Mouse (Mus musculus): ENCODE results near the gene Crb2. TPM values are rescaled to one million over a fixed set of nuclear protein-coding genes. Genes with fewer than 3 reads are reported as not detected.

The Crb2 gene
- polyA plus RNA-seq, 1 experiment from 2014 or later, result 32.7 TPM

- no peak for DNase-seq (ENCODE audit: low spot score)
- WGBS, result 46% methylated on average over 2 of the region's 2 CpGs
- Histone ChIP-seq H3K4me3 (ENCODE audit: low read depth, low read length) (no peak overlapping the region), H3K4me2 (ENCODE audit: low read depth, low read length, severe bottlenecking) (no peak overlapping the region), H3K36me3 (ENCODE audit: control insufficient read depth, insufficient read depth, low read length) (no peaks in the 10 kb centered on the region), H3K9me3 (ENCODE audit: control insufficient read depth, low read length) (no peaks in the 10 kb centered on the region), H3K27ac (ENCODE audit: low read depth, low read length) (no peak overlapping the region), H3K4me1 (replicated peaks; ENCODE audit: control insufficient read depth, insufficient read depth, low read length) (no peaks in the 10 kb centered on the region; the same call in 1 of the 2 replicates), H3K9ac (ENCODE audit: low read length) (no peak overlapping the region), H3K27me3 (ENCODE audit: control insufficient read depth, insufficient read depth, low read length) (no peaks in the 10 kb centered on the region)
- ATAC-seq (replicated peaks; ENCODE audit: low FRiP score), result no peak
These were observed 28.1 kb upstream of the Crb2 start for GRCm38 (mm10) chr2:37747909-37748308.

GRCm38 (mm10) chr2:37748442-37749066 lies 27.5 kb upstream of the Crb2 start:
- no peak overlapping the region for H3K27ac ChIP-seq (ENCODE audit: low read depth, low read length)

GRCm38 (mm10) chr2:37749323-37749722 lies 26.7 kb upstream of the Crb2 start:
- Histone ChIP-seq H3K4me2 (ENCODE audit: low read depth, low read length, severe bottlenecking) (no peak overlapping the region), H3K9me3 (ENCODE audit: control insufficient read depth, low read length) (no peaks in the 10 kb centered on the region), H3K4me3 (ENCODE audit: low read depth, low read length) (no peak overlapping the region), H3K27ac (ENCODE audit: low read depth, low read length) (no peak overlapping the region), H3K27me3 (ENCODE audit: control insufficient read depth, insufficient read depth, low read length) (no peaks in the 10 kb centered on the region), H3K36me3 (ENCODE audit: control insufficient read depth, insufficient read depth, low read length) (no peaks in the 10 kb centered on the region), H3K9ac (ENCODE audit: low read length) (no peak overlapping the region), H3K4me1 (replicated peaks; ENCODE audit: control insufficient read depth, insufficient read depth, low read length) (no peaks in the 10 kb centered on the region; the same call in 1 of the 2 replicates)
- WGBS, result 87% methylated on average over 6 of the region's 6 CpGs
- ATAC-seq (replicated peaks; ENCODE audit: low FRiP score) (no peak), DNase-seq (ENCODE audit: low spot score) (no peak)

More at GRCm38 (mm10) chr2:37748442-37749066, 27.5 kb upstream of the Crb2 start:
- Histone ChIP-seq H3K27me3 (ENCODE audit: control insufficient read depth, insufficient read depth, low read length) (no peaks in the 10 kb centered on the region), H3K4me1 (replicated peaks; ENCODE audit: control insufficient read depth, insufficient read depth, low read length) (no peaks in the 10 kb centered on the region; the same call in 1 of the 2 replicates), H3K4me2 (ENCODE audit: low read depth, low read length, severe bottlenecking) (no peak overlapping the region), H3K4me3 (ENCODE audit: low read depth, low read length) (no peak overlapping the region), H3K9me3 (ENCODE audit: control insufficient read depth, low read length) (no peaks in the 10 kb centered on the region), H3K9ac (ENCODE audit: low read length) (no peak overlapping the region), H3K36me3 (ENCODE audit: control insufficient read depth, insufficient read depth, low read length) (no peaks in the 10 kb centered on the region)
- no peak for ATAC-seq (replicated peaks; ENCODE audit: low FRiP score)
- WGBS, result 63% methylated on average over 10 of the region's 10 CpGs
- DNase-seq (ENCODE audit: low spot score), result no peak

GRCm38 (mm10) chr2:37751114-37751513 lies 24.9 kb upstream of the Crb2 start:
- Histone ChIP-seq H3K9me3 (ENCODE audit: control insufficient read depth, low read length) (no peaks in the 10 kb centered on the region), H3K4me1 (replicated peaks; ENCODE audit: control insufficient read depth, insufficient read depth, low read length) (no peaks in the 10 kb centered on the region; the same call in 1 of the 2 replicates), H3K9ac (ENCODE audit: low read length) (no peak overlapping the region), H3K27me3 (ENCODE audit: control insufficient read depth, insufficient read depth, low read length) (no peaks in the 10 kb centered on the region), H3K4me2 (ENCODE audit: low read depth, low read length, severe bottlenecking) (no peak overlapping the region), H3K27ac (ENCODE audit: low read depth, low read length) (no peak overlapping the region), H3K36me3 (ENCODE audit: control insufficient read depth, insufficient read depth, low read length) (no peaks in the 10 kb centered on the region), H3K4me3 (ENCODE audit: low read depth, low read length) (no peak overlapping the region)
- ATAC-seq (replicated peaks; ENCODE audit: low FRiP score) (no peak), DNase-seq (ENCODE audit: low spot score) (no peak)
- 97% methylated on average over 1 of the region's 1 CpGs for WGBS

- H3K4me2 ChIP-seq (ENCODE audit: low read depth, low read length, severe bottlenecking), result no peak overlapping the region
- no peak overlapping the region for H3K4me3 ChIP-seq (ENCODE audit: low read depth, low read length)
- H3K27ac ChIP-seq (ENCODE audit: low read depth, low read length), result no peak overlapping the region
- 84% methylated on average over 2 of the region's 2 CpGs for WGBS
- no peaks in the 10 kb centered on the region for H3K36me3 ChIP-seq (ENCODE audit: control insufficient read depth, insufficient read depth, low read length)
- peaks cover 8% of the 10 kb centered on the region; the same call in 1 of the 2 replicates for H3K4me1 ChIP-seq (replicated peaks; ENCODE audit: control insufficient read depth, insufficient read depth, low read length)
- no peak for ATAC-seq (replicated peaks; ENCODE audit: low FRiP score)
- no peak overlapping the region for H3K9ac ChIP-seq (ENCODE audit: low read length)
- H3K9me3 ChIP-seq (ENCODE audit: control insufficient read depth, low read length), result no peaks in the 10 kb centered on the region
- H3K27me3 ChIP-seq (ENCODE audit: control insufficient read depth, insufficient read depth, low read length), result 0 out of 2 replicates have a peak, but pooled peaks cover 2% of the 10 kb centered on the region
- DNase-seq (ENCODE audit: low spot score), result no peak
These were observed 19.7 kb upstream of the Crb2 start for GRCm38 (mm10) chr2:37756220-37756930.

- H3K4me1 ChIP-seq (replicated peaks; ENCODE audit: control insufficient read depth, insufficient read depth, low read length), result peaks cover 8% of the 10 kb centered on the region; the same call in 1 of the 2 replicates
- WGBS, result 97% methylated on average over 5 of the region's 5 CpGs
These were observed 19.0 kb upstream of the Crb2 start for GRCm38 (mm10) chr2:37757016-37757415.

GRCm38 (mm10) chr2:37757784-37758183 lies 18.3 kb upstream of the Crb2 start:
- H3K4me3 ChIP-seq (ENCODE audit: low read depth, low read length), result no peak overlapping the region
- no peaks in the 10 kb centered on the region for H3K36me3 ChIP-seq (ENCODE audit: control insufficient read depth, insufficient read depth, low read length)
- peak overlapping the region; percentile 55 for H3K9ac ChIP-seq (ENCODE audit: low read length)
- H3K27me3 ChIP-seq (ENCODE audit: control insufficient read depth, insufficient read depth, low read length), result 0 out of 2 replicates have a peak, but pooled peaks cover 2% of the 10 kb centered on the region
- no peak overlapping the region; the same call in 1 of the 2 replicates for H3K4me2 ChIP-seq (ENCODE audit: low read depth, low read length, severe bottlenecking)
- no peaks in the 10 kb centered on the region for H3K9me3 ChIP-seq (ENCODE audit: control insufficient read depth, low read length)
- no peak overlapping the region for H3K27ac ChIP-seq (ENCODE audit: low read depth, low read length)
- ATAC-seq (replicated peaks; ENCODE audit: low FRiP score) (0 out of 2 replicates have a peak, but pooled peaks have one; percentile 20), DNase-seq (ENCODE audit: low spot score) (no peak)
- 78% methylated on average over 4 of the region's 4 CpGs for WGBS
- peaks cover 8% of the 10 kb centered on the region; the same call in 1 of the 2 replicates for H3K4me1 ChIP-seq (replicated peaks; ENCODE audit: control insufficient read depth, insufficient read depth, low read length)

More at GRCm38 (mm10) chr2:37757016-37757415, 19.0 kb upstream of the Crb2 start:
- H3K27ac ChIP-seq (ENCODE audit: low read depth, low read length), result no peak overlapping the region
- no peak for DNase-seq (ENCODE audit: low spot score)
- H3K36me3 ChIP-seq (ENCODE audit: control insufficient read depth, insufficient read depth, low read length), result no peaks in the 10 kb centered on the region
- H3K4me2 ChIP-seq (ENCODE audit: low read depth, low read length, severe bottlenecking), result no peak overlapping the region
- no peak for ATAC-seq (replicated peaks; ENCODE audit: low FRiP score)
- H3K9me3 ChIP-seq (ENCODE audit: control insufficient read depth, low read length), result no peaks in the 10 kb centered on the region
- H3K4me3 ChIP-seq (ENCODE audit: low read depth, low read length), result no peak overlapping the region
- 0 out of 2 replicates have a peak, but pooled peaks cover 2% of the 10 kb centered on the region for H3K27me3 ChIP-seq (ENCODE audit: control insufficient read depth, insufficient read depth, low read length)
- H3K9ac ChIP-seq (ENCODE audit: low read length), result no peak overlapping the region

- Histone ChIP-seq H3K4me1 (replicated peaks; ENCODE audit: control insufficient read depth, insufficient read depth, low read length) (peaks cover 8% of the 10 kb centered on the region; the same call in 1 of the 2 replicates), H3K9me3 (ENCODE audit: control insufficient read depth, low read length) (no peaks in the 10 kb centered on the region), H3K4me3 (ENCODE audit: low read depth, low read length) (no peak overlapping the region), H3K27ac (ENCODE audit: low read depth, low read length) (no peak overlapping the region), H3K4me2 (ENCODE audit: low read depth, low read length, severe bottlenecking) (peak overlapping the region; percentile 29; the same call in 1 of the 2 replicates), H3K9ac (ENCODE audit: low read length) (peak overlapping the region; percentile 55), H3K27me3 (ENCODE audit: control insufficient read depth, insufficient read depth, low read length) (0 out of 2 replicates have a peak, but pooled peaks cover 2% of the 10 kb centered on the region), H3K36me3 (ENCODE audit: control insufficient read depth, insufficient read depth, low read length) (no peaks in the 10 kb centered on the region)
- no peak for DNase-seq (ENCODE audit: low spot score)
- 18% methylated on average over 21 of the region's 21 CpGs for WGBS
- peak; percentile 73; the same call in 1 of the 2 replicates for ATAC-seq (replicated peaks; ENCODE audit: low FRiP score)
These were observed 17.6 kb upstream of the Crb2 start for GRCm38 (mm10) chr2:37758343-37759015.

Data from forebrain, embryonic 11.5 days (tissue).